Mouse (Mus musculus) kidney, postnatal 10 days (tissue): ENCODE data around the gene Sh3bp2.
"Not testable (repeated sequence)": the region's sequence is repeated elsewhere in the genome, so short reads cannot be mapped to it uniquely, and the experiment has no call there.

Source experiments
- DNase-seq: peaks from one replicate; pipeline ENCODE4 v3.0.0; 2021; ENCODE audit warnings: mixed read lengths

Gene Sh3bp2

DNA sequence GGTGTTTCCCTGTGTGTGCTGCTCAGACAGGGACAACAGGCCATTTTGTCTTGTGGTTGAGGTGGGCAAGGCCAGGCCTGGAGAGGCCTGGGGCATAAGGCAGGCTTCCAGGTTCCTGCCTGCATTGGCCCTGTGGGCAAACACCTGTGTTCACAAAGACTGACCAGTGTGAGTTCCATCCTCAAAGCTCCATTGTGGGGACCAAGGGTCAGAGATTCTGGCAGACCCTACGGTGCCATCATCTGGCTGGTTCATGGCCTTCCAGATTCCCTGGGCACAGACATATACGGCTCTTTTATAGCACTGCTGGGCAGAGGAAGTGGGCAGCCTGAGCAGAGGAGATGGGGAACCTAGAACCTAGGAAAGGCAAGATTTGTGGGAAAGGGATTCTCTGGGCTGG lies 1.7 kb downstream of the Sh3bp2 start:
- no peak for DNase-seq

DNA sequence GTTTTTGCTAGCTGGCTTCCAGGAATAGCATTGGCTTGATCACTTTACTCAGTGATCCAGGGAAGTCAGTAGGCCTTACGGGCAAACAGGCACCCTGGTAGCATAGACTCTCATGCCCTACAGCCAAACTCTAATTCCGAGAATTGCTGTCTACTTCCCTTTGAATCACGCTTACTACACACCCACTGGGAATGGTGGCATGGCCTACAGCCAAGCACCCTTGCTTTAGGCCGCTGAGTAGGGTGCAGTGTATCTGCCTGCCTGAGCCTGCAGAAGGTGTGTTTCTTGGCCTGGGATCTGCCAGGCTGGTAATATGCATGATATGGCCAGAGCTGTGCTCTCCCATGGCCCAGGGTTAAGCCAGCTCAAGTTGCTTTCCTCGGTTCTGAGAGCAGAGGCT lies 3.1 kb downstream of the Sh3bp2 start:
- DNase-seq, result no peak

DNA sequence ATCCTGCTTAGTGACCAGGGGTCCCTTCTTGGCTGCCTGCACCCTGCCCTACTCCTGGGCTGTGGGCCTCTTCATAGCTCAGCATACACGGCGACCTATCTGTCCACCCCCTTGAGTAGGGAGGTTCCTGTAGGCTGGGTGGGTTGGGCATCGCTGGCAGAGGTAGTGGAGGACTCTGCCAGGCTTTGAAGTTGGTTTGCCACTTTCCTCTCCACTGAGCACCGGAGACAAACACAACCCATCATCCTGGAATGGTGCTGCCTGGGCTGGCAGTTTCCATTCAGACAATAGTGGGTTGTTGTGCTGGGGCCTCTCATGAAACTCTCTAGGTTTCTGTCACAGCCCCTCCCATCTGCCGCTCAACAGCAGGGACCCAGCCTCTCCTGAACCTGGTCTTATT lies 4.5 kb downstream of the Sh3bp2 start:
- no peak for DNase-seq

DNA sequence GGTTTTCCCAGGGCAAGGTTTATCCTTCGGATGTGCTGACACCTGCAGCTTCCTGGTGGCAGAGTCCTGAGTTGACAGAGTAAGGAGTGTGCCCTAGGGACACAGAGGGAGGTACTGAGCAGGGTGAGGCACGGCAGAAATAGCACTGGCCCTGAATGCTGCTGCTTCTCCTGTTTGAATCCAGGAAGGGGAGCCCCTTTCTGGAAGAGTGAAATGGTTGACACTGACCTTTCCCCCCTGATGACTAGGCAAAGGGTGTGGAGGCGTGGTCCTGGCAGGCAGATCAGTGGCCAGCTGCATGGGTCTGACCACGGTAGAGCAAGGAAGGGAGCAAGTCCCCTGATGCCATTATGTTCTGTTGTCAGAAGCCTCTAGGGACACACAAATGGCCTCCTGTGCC lies 5.0 kb downstream of the Sh3bp2 start:
- no peak for DNase-seq

DNA sequence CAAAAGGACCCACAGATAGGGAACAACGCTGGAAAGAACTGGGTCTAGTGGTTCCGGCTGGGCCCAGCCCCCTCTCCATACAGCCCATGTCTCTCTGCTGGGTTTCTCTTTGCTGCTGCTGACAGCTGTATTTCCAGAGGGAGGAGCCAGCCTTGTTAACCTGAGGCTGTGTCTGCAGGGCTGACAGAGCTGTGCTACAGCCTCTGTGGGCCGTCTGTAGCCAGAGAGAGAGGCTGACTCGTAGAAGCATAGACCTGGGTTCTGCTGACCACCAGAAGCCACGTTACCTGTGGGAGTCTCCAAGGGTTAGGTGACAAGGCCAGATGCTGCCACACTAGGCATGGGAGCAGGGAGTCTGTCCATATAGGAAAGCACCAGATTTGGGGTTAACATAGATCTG lies 7.4 kb downstream of the Sh3bp2 start:
- DNase-seq, result no peak

DNA sequence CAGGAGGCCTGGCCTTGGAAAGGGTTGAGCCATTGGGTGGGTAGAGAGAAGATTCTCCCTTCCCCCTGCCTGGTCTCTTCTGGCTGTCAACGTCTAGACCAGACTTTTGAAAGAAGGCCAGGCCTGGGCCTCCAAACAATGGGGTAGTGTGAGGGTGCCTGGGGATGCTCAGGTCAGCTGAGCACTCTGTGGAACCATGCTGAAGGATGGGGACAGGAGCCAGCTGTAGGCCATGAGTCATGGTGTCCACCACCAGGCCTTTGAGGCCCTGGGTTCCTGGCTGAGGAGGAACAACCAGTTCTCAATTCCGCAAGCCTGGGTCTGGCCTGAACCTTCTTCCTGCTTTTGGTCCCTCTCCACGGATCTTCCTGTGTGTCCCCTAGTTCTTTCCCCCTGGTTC lies 8.2 kb downstream of the Sh3bp2 start:
- DNase-seq, result no peak

DNA sequence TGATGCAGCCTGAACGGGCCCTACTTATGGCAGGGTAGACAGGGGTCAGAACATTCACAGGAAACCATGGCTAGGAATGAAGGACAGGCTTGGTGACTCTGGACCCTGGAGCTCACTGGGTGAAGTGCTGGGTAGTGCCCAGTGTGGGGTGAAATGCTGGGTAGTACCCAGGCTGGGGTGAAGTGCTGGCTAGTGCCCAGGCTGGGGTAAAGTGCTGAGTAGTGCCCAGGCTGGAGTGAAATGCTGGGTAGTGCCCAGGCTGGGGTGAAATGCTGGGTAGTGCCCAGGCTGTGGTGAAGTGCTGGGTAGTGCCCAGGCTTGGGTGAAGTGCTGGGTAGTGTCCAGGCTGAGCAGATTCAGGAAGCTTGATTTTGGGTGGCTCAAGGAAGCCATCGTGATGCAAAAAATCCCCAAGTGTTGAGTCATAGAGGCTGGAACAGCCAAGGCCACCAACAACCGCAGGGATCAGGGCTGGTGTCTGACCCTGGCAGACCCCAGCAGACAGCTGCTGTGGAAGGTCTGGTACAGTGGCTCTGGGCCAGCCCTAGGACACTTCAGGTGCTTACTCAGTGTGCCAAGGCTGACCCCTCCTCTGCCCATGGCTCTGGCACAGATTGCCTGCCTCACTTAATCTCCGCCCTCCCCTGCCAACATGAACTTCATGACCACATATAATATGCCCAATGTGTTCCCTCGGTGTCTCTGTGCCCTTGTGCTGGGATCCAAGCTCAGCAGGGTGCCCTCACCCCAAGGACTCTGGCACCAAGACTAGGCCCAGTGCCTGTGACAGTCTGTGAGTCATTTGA lies 9.3 kb downstream of the Sh3bp2 start:
- DNase-seq, result no peak

DNA sequence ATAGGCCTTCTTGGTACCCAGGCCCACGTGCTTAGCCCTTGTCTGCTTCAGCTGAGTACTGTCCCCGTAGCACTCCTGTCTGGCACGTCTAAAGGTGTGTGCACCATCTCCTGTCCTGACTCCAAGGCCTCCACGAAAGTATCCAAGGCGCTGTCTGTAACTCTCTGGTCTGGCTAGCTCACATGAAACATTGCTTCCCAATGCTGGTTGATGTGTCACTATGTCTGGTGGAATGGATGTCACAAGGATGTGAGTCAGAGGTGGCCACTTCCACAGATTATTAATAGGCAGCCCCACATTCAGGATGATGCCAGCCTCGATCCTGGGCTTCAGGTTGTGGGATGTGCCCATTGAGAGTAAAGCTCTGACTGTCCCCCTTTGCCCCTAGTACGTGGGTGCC lies 10.2 kb downstream of the Sh3bp2 start:
- no peak for DNase-seq

DNA sequence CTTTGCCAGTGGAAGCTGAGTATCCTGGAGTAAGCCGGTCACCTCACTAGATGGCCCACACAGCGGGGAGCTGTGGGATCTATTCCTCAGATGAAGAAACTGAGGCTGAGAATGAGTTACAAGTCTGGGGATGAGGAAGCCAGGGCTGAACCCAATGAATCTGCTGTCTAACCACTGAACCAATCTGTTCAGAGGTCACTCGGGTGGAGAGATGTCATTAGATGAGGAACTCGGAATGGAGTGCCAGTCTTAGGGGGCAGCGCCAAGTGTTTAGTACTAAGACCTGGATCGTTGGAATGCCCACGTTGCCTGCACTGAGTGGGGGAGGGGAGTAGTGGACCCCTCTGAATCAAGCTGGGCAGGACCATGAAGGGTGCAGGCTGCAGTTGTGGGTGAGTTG lies 12.4 kb downstream of the Sh3bp2 start:
- DNase-seq, result no peak

DNA sequence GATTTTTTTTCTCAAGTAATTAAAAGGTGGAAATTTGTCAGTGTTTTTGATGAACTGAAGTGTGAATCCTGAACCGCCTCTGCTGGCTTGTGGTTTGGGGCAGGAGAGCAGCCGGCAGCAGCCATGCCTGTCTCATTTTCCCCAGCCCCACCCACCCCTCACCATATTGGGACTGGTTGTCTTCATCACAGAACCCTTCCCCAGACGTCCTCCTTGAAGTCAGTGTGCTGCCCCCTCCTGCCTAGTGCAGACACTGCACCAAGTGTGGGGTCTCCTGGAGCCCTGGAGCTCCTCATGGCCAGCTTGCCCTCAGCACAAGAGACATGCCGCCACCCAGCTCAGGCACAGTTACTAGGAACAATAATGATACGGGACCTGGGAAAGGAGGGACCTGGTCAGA lies 12.9 kb downstream of the Sh3bp2 start:
- DNase-seq, result peak; percentile 51

DNA sequence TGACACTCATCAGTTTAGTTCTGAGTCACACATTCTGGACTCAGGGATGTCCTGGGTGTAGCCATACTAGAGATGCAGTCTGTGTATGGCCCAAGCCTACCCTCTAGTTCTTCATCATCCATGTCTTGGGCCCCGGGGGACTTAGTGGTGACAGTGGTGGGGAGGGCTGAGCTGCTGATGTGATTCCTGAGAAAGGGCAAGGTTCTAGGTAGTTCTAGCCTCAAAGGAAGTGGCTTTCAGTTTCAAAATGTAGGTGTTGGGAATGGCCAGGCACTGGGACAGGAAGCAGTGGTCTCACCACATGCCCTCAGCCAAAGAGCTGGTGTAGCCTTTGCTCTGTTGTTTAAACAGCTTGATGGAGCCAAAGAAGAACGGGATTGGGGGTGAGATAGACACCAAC lies 13.5 kb downstream of the Sh3bp2 start:
- DNase-seq, result no peak

DNA sequence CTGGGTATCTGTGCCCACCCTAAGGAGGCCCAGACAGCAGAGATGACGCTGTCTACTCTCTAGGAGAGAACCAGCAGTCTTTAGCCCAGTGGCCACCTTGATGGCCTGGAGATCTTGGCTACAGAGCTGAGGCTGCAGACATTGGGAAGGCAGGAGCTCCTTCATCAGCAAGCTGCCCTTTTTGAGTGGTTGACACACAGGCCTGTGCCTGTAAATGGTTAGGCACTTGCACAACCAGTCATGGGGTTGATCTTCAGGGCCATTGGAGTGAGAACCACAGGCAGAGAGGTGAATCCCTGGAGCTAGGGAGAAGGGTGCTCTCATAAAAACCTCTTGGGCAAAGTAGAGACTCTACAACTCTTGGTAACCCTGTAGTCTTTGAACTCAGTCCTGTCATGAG lies 16.5 kb downstream of the Sh3bp2 start:
- DNase-seq, result no peak

DNA sequence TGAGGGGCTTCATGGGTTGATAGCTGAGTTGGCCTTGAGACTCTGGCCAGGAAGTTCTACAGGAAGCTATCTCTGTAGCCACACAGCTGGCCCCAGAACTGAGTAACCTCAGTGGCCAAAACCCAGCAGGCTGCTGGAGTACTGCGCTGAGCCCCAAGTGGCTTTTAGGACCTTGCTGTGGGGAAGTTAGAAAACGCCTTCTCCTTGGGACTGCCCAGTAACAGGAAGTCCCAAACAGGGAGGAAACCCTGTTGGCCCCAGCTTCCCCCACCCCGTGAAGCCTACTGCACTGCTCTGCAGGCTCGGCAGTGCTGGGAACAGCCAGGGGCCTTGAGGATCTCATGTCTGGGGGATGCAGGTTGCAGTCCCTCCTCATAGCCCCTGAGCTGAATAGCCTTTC lies 17.5 kb downstream of the Sh3bp2 start:
- no peak for DNase-seq

DNA sequence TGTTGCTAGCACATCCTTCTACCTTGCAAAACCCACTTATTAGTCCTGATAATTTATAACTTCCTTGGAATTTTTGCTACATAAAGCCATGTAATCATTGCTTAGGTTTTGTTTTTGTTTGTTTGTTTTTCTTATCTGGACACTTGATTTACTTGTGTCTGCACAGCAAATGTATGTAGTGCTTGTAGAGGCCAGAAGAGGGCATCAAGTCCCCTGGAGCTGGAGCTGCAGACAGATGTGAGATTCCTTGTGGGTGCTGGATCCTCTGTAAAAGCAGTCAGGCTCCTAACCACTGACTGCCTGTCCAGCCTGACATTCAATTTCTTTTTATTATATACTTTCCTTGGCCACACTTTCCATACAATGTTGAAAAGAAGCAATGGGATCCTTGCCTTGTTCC lies 21.8 kb downstream of the Sh3bp2 start:
- DNase-seq, result peak; percentile 54

DNA sequence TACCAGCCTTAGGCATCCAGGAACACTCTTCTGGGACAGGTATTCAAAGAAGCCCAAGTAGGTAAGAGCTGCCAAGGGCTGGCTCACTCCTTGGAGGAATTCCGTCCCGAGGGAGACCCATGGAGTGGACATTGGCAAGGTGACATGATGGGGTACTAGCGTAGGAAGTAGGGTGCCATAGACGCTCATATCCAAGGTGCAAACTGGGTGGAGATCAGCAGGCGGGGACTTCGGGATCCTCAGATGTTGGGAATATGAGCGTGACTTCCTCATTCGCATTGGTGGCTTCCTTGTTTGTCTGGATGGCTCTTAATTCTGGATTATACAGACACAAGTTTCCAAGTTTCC lies 23.5 kb downstream of the Sh3bp2 start:
- DNase-seq, result no peak

DNA sequence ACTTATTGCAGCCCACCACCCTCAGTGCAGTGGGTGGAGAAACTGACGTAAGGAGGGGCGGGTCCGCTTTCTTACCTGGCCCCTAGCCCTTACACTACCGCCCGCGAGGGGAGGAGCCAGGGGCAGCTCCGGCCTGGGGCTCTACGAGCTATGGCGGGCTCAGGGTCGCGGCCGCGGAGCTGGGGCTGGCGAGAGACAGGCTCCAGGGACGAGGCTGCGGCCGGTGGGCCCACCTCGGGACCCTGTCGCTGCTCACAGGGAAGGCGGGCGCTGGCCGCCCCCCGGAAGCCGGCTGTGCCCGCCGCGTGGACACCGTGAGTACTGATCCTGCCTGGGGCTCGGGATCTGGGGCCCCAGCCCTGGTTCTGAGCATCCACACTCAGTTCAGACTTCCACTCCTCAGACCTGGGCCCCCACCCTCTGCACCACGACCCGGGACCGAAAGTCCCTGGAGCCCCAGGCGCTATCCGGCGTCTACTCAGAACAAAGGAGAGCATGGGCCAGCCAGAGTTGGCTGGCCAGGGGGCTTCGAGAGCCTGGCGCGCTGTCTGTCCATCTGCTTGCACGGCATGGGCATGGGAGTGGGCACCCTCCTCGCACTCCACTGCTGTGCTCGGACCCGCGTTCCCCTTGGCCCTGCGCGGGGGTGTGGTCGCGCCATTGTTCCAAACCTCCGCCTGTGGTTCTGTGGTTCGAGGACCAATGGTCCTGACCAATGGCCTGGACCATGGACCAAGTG lies 24.0 kb downstream of the Sh3bp2 start:
- DNase-seq, result peak; percentile 75

DNA sequence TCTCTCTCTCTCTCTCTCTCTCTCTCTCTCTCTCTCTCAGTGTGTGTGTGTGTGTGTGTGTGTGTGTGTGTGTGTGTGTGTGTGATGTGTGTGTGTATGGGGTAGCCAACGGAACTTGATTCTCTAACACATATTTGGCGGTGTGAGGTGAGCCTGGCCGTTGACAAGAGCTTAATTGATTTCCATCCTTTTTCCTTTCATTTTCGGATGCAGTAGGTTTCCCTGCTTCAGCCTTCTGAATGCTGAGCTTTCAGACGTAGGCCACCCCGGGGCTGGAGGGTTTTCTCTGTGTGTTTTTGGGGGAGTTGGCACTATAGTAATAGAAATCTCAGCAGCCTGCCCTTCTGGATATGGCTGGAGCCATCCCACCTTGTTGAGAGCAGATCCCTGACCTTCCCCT lies 24.6 kb downstream of the Sh3bp2 start:
- no peak for DNase-seq

DNA sequence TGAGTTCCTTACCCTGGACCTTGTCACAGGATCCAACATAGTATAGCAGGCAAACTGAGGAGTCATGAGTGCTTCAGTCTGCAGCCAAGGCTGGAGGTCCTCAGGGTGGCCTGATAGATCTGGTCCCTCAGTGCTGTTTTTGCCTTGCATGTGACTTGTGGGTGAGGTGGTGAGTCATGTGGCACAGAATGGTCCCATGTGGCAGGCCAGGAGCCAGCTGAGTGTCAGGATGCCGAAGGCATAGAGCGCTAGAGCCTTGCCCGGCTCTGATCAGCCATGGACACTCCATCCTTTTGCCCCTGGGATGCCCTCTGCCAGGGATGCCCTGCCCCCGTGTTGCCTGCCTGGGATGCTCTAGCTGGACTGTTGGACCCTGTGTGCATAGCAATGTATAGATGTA lies 26.2 kb downstream of the Sh3bp2 start:
- DNase-seq, result no peak

DNA sequence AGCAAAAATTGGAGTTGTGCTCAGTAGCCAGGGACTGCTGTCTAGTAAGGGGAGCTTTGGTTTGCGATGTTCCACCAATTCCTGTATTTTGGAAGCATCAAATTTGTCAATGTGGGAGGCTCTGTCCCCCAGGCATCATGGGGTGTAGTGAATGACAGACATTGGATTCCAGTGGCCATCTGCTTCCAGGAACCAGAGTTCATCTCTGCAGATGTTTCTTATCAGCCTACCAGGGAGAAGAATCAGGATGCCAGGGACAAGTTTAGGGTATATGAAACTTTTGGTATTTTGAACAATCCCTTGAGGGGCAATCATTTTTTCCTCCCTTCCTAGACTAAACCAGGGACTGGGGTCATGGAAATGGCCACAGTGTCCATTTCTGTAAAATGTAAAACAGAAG lies 38.2 kb downstream of the Sh3bp2 start:
- no peak for DNase-seq

DNA sequence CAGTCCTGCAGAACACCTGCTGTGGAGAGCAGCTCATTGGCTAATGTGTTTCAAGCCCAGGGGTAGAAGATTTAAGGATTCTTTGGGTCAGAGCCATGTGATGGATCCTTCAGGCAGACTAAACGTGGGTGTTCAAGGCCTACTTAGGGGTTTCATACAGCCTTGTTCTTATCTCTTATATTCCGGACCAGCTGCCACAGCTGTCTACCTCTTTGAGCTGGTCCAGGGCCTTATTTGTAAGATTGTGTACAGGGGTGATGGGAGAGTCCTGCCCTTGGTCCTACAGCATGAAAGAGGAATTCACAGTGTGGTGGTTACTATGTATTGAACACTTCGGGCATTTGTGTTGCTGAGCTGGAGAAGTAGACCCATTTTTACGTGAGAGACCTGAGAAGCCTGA lies 38.7 kb downstream of the Sh3bp2 start:
- no peak for DNase-seq

DNA sequence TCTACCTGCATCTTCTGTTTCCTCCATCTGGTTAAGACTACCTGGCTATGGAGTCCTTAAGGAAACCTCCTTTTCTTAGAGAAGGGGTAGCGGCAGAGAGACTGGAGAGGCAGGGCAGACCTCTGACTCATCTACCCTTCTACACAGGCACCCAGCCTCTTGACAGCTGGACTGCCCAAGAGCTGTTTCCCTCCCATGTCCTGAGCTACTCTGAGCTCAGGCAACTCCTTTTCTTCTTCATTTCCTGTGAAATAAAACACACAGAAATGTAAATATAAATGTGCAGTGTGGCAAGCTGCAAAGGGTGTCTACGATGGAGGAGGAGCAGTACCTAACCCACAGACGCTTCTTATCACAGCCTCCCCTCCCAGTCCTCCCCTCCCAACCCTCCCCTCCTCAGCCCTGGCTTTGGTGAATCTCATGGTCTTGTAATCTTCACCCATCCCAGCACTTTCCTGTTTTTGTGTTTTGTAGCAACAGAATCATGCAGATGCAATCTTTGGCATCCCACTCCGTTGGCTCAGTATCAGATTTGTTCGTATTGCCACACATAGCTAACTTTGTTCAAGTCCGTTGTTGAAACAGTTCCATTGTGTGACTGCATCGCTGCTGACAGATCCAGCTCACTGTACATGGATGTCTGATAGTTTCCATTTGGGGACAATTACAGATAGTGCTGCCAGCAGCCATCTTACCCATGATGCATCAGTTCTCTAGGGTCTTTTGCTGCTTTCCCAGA lies 40.1 kb downstream of the Sh3bp2 start:
- peak; percentile 55 for DNase-seq

DNA sequence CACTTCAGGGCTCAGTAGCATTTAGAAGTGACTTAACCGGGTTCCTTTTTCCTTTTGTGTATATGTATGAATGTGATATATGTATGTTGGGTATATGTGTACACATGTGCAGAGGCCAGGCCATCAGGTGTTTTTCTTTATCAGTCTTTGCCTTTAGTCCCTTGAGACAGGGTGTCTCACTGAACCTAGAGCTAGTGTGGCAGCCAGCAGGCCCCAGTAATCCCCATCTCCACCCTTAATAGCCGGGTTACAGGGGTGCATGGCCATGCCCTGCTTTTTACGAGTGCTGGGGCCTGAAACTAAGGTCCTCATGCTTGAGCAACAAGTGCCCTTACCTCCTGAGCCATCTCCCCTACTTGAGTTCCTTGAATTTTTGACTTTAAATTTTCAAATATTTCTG lies 45.9 kb downstream of the Sh3bp2 start:
- DNase-seq, result no peak

DNA sequence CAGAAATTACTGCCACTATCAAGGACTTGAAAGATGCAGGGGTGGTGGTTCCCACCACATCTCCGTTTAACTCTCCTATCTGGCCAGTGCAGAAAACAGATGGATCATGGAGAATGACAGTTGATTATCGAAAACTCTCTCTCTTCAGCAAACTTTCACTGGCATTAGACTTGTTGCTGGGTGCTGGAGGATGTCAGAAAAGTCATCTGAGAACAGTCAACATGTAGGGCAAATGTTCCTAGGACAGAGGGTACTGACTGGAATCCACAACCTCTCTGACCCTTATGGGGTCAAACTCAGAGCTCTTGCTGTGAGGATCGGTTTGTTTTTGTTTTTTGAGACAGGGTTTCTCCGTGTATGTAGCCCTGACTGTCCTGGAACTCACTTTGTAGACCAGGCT lies 46.9 kb downstream of the Sh3bp2 start:
- not testable (repeated sequence) for DNase-seq
